In the genomic region with DNA sequence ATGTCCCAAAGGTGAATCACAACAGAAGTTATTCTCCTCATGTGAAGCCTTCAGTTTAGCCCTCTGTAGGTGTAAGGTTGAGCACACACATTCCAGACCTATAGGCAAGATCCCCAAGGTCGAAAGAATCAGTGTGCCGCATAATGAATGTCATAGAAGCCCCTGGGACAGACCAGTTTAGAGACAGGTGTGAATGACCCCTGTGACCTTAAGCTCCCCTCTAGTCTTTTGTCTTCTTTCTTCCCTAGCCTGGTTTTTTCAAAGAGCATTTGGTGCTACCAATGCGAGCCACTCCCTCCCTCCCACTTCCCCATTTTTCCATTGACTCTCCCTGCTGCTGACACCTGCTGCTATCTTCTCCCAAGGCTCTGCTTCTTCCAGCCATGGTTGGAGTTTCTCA, we compare ENCODE assay signal across 22 mouse cellular contexts.
DNase-seq lines count a peak whose midpoint lies in the region.
"Had no signal": no experiment of that assay in that cellular context is flagged by ENCODE, and none has a peak within 500 bp of the region (broad histone marks: within the 10 kb centered on the region; RNA-seq: fewer than 3 reads in every experiment).

No protein-coding gene starts in this region.

- peaks cover 55% of the 10 kb centered on the region for H3K36me3 ChIP-seq in limb, embryonic 10.5 days
- H3K36me3 ChIP-seq: G1E had no signal

- no peaks in the 10 kb centered on the region for H3K9me3 ChIP-seq in limb, embryonic 10.5 days (replicated peaks)
- H3K9me3 ChIP-seq: embryonic facial prominence, embryonic 13.5 days; embryonic facial prominence, embryonic 15.5 days; forebrain, embryonic 10.5 days; forebrain, embryonic 12.5 days had no signal

- DNase-seq in ES-CJ7 (ENCODE audit: low read depth, low spot score): peak; percentile 58
- DNase-seq in R1 (ENCODE audit: low read depth, low spot score): peak; percentile 52
- DNase-seq in spleen, postnatal 14 days (ENCODE audit: low spot score in 2 of 2): no peak
- DNase-seq in layer of hippocampus, postnatal 14 days (ENCODE audit: low spot score in 2 of 2): no peak
- DNase-seq in limb, embryonic 10.5 days (ENCODE audit: low spot score): no peak
- DNase-seq: adrenal gland, adult 2 months; adrenal gland, postnatal 10 days; adrenal gland, postnatal 25 days; cerebellum, adult 11 months; cerebellum, adult 18-20 months; cerebellum, adult 8-10 months; cerebellum, adult 9-11 months; cerebellum, postnatal 14 days; cerebellum, postnatal 36 days; embryo, embryonic 11 days had no signal

- 68% methylated on average over 3 of the region's 3 CpGs for WGBS in limb, embryonic 10.5 days

- no peak overlapping the region for H3K27ac ChIP-seq in limb, embryonic 10.5 days
- H3K27ac ChIP-seq: embryonic facial prominence, embryonic 13.5 days; embryonic facial prominence, embryonic 15.5 days; forebrain, embryonic 10.5 days; forebrain, embryonic 12.5 days had no signal

- H3K27me3 ChIP-seq in limb, embryonic 10.5 days (ENCODE audit: low read depth, poor library complexity, severe bottlenecking): no peaks in the 10 kb centered on the region
- H3K27me3 ChIP-seq: embryonic facial prominence, embryonic 13.5 days; embryonic facial prominence, embryonic 15.5 days; forebrain, embryonic 12.5 days; Patski had no signal

- H3K4me1 ChIP-seq in limb, embryonic 10.5 days: no peaks in the 10 kb centered on the region
- H3K4me1 ChIP-seq: embryonic facial prominence, embryonic 13.5 days; embryonic facial prominence, embryonic 15.5 days; forebrain, embryonic 10.5 days; forebrain, embryonic 12.5 days had no signal

- no peak overlapping the region for H3K4me3 ChIP-seq in limb, embryonic 10.5 days
- H3K4me3 ChIP-seq: embryonic facial prominence, embryonic 13.5 days; embryonic facial prominence, embryonic 15.5 days; erythroblast, embryonic 14.5 days; forebrain, embryonic 10.5 days; forebrain, embryonic 12.5 days had no signal

Comparison
In these comparisons a context has a peak if more than half of its experiments do, and no peak if none do; other contexts are left out.
1. DNase-seq: peak in ES-CJ7 (single experiment) and R1 (single experiment); none in spleen, postnatal 14 days (0 of 2), layer of hippocampus, postnatal 14 days (0 of 2) and limb, embryonic 10.5 days (single experiment).